Mouse (Mus musculus) T-helper 2 cell (primary cell): ENCODE results near the gene Raet1e.
"Not testable (repeated sequence)": the region's sequence is repeated elsewhere in the genome, so short reads cannot be mapped to it uniquely, and the experiment has no call there.

Experiments
- in situ Hi-C: fragments of 300-600 bp; cut with MboI, MseI; formaldehyde crosslinking; loops from one replicate; pipeline ENCODE4 v1.15.1; 2025; ENCODE audit warnings: high pct_unique_total_duplicates

Gene Raet1e

GRCm38 (mm10) chr10:22273684-22274305, 115.4 kb downstream of the Raet1e start:
- in situ Hi-C loops = no loop called here

DNA sequence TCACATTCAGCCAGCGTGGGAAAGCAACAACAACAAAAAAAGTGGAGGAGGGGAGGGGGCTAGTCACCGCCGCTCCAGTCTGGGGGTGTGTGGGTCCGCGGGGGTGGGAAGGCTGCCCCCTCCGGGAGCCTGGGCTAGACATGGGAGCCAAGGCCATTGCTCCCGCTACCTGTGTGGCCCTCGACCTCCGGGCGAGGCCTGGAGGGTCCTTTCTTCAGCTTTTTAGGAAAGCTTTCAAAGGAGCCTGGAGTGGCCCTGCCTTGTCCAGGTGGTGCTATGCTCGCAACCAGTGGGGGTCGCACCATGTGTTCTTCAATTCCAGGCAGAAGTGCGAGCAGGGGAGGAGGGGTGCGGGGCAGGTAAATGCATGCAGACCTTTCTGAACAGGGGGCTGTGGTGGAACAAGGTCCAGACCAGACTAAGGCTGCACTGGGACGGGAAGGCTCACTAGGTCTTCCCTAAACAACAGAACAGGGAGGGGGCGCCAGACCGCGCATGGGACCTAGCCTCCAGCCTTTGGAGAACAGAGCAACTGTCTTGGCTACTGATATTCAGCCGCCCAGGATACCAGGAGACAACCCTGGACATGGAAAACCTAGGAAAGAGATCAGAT, 116.2 kb downstream of the Raet1e start:
- in situ Hi-C loops = no loop called here

GRCm38 (mm10) chr10:22278468-22278867, 120.1 kb downstream of the Raet1e start:
- in situ Hi-C loops = not testable (repeated sequence)

DNA sequence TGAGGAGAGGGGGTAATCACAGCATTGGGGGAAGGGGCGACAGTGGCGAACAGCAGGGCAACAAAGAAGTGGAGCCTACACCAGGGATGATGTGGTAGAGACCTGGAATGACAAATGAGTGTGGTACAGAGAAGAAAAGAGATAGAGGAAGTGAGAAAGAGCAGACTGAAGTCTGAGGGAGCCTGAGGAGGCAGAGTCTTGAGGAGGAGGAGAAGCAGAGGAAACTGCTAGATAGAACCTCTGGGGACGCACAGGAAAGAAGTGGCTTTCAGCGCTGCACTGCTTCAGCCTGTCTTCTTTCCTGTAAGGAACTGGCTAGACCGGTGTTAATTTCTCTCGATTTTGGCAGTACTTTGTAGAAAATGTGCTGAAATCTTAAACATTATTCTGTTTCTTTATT, 124.4 kb downstream of the Raet1e start:
- in situ Hi-C loops = no loop called here

GRCm38 (mm10) chr10:22295676-22296075, 137.3 kb downstream of the Raet1e start:
- in situ Hi-C loops = loop anchor here (10.0 kb wide), 2 partner anchors 81 to 109 kb away; no protein-coding TSS in a partner anchor

DNA sequence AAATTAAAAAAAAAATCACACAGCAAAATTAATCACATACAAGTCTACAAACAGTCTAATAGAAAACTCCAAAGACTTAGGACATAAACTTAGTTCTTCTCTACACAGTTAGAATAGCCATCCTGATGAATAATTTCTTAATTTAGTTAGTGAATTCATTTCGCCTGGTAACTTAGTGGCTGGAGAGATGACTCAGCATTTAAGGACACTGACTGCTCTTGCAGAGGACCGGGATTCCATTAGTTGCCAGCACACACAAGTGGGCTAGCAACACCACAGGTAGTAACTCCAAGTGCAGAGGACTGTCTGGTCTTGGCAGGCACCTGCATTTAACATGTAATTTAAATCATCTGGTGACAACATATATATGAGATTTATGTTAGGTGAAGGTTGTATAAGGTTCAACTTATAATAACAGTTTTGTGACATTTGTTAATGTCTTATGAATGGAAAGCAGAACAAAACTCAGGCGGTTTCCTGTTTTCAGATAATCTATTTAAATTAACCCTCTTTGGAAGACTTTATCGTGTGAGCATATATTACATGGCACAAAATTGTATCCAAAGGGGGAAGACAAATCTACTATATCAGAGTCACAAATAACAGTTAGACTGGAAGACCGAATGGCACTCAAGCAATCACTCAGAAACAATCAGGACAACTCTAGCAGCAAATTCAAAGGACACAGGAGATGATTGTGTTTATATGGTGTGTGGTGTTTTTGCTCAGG, 138.8 kb downstream of the Raet1e start:
- in situ Hi-C loops = loop anchor here (10.0 kb wide), 2 partner anchors 82 to 108 kb away; no protein-coding TSS in a partner anchor

DNA sequence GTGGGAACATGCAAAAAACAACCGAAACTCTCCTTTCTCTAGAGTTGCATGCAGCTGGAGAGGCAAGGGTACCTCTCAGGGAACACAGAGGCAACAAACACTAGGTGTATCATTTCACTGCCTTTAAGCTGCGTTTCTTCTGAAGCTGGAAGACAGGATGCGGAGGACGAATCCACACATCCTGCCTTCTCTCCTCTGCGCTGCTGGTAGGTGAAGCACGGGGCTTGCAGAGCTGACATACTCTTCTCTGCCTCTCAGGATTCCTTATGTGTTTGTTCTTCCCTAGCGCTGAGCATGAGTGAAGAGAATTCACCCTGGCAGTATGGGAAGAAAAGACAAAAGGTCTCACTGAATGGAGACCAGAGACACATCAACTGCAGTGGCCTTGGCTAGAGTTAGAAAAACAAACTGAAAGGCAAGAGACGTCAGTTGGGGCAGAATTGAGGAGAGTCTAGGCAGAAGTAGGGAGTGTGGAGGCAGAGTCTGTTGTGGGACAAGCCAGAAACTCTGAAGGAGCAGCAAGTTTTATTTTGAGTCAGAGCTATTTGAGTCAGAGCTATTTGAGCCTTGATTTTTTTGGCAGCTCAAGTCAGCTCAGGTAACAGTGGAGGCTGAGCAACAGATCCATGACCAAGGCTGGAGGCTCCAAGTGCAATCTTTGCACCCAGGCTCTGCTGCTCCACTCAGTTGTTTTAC, 139.5 kb downstream of the Raet1e start:
- in situ Hi-C loops = loop anchor here (10.0 kb wide), 2 partner anchors 83 to 107 kb away; no protein-coding TSS in a partner anchor

GRCm38 (mm10) chr10:22299324-22299723, 141.0 kb downstream of the Raet1e start:
- in situ Hi-C loops = loop anchor here (10.0 kb wide), 2 partner anchors 85 to 105 kb away; no protein-coding TSS in a partner anchor

- in situ Hi-C loops = no loop called here
Observed at GRCm38 (mm10) chr10:22301641-22302040, 143.3 kb downstream of the Raet1e start.

DNA sequence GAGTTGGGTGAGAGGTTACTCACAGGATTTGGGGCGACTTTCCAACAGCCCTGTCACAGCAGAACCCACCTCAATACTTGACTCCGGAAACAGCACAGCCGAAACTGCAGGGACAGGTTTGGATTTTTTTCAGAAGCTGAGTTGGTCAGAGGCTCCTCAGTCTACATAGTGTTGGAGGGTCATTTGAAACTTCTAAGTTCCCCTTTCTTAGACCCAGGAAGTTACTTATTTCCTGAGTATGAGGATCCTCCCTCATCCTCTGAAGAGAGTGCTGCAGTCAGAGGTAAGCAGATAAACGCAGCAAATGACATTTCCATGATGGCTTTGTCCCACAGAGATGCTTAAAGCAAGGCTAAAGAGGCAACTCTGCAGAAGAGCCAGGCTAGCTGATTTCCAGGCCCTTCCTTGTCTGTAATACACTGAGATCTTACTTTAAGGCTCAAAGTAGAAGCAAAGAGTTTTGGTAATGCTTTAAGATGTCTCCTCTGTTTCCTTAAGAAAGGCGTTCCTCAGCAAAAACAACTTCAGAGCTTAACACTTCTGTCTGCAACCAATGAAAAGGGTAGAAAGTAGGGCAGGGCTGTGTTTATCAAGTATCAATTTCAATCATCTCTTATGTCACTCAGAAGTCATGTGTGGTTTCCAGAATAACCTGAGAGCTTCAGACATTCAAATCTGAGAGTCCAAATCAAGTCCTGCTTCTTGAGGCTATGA, 144.1 kb downstream of the Raet1e start:
- in situ Hi-C loops = no loop called here

GRCm38 (mm10) chr10:22303736-22304135, 145.4 kb downstream of the Raet1e start:
- in situ Hi-C loops = no loop called here

DNA sequence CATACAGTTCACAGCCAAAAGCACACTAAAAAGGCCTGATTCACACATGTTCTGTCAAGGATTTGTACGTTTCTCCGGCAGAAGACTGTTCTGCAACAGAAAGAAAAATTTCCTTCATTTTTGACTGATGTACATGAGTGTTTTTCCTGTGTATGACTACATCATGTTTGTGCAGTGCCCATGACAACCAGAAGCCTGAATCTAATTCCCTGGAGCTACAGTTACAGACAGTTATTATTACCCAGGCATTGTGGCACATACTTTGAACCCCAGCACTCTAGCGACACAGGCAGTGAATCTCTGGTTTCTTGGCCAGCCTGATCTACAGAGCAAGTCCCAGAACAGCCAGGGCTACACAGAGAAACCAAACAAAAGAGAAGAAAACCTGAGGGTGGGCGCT, 147.4 kb downstream of the Raet1e start:
- in situ Hi-C loops = no loop called here

DNA sequence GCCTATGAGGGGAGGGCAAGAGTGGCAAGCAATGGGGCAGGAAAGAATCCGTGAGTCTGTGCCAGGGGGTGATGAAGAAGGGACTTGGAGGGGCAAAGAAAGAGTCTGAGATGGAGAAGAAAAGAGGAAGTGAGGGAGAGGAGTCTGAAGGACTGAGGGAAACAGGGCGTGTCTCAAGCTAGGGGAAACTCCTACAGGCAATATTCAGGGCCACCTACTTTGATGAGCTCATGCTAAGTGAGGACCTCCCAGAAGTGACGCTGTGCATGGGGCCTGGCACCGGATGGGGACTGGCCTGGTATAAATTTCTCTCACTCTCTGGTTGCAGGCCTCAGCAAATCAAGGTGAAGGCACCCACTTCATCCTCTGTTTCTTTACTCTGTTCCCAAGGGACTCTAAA, 148.1 kb downstream of the Raet1e start:
- in situ Hi-C loops = no loop called here

GRCm38 (mm10) chr10:22308221-22308620, 149.9 kb downstream of the Raet1e start:
- in situ Hi-C loops = no loop called here

DNA sequence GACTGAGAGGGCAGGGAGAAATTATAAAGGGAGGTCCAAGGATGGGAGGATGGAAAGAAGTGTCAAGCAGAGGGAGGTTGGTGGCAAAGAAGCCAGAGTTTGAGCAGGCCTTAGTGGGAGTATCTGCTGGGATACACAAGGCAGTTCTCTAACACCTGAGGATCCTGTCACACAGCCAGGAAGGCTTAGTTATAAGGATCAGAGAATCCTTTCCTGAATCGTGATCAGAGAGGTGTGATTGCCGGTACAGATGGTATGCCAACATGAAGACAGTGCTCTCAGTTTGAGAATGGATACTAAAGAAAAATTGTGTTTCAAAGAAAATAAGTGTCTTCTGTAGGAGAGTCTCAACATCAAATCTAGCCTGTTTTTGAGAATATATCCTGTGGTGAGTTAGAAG, 164.5 kb downstream of the Raet1e start:
- in situ Hi-C loops = no loop called here

DNA sequence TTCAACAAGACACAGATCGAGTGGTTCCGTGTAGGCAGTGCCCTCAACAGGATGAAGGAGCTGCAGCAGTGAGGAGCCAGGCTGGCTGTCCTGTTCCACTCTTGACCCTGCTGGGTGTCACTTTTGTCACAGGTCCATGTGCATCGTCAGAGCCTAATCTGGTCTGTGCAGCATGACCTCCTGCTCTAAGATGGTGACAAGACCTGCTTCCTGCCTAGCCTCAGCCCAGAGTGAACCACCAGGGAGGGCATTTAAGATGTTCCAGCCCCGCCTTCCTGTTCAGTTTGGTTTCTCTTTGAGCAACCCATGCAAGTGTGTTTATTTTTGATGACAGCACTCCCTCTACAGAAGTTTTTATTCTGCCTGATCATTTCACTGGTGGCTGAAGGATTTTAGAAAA, 187.4 kb downstream of the Raet1e start:
- in situ Hi-C loops = not testable (repeated sequence)

DNA sequence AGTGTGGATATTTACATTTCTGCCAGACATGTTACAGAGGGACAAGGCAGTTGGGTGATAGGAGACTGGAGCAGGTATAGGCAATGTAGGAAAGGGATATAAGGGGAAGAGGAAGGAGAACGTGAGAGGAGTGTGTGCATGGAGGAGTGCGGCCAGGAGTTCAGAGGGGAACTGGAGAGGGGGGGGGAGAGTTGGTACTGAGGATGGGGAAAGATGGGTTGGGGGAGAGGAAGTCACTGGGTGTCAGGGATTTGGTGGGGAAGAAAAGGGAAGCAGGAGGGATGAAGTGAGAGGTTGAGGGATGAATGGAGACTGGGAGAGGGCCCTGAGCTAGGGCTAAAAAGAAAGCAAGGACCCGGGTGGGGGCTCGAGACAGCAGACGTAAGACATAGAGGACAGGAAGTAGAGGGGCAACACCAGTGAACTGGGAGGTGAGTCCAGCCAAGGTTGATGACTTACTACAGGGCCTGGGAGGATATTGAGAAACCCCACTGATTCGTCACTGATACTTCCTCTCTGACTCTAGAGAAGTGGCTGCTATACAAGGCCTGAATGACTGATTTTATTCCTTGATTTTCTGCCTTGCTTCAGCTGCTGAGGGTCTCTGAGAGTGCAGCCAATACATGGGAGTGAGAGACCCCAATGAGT, 195.3 kb downstream of the Raet1e start:
- in situ Hi-C loops = not testable (repeated sequence)

GRCm38 (mm10) chr10:22354196-22354574, 195.8 kb downstream of the Raet1e start:
- in situ Hi-C loops = not testable (repeated sequence)

- in situ Hi-C loops = not testable (repeated sequence)
Observed at GRCm38 (mm10) chr10:22357373-22357772, 199.0 kb downstream of the Raet1e start.

DNA sequence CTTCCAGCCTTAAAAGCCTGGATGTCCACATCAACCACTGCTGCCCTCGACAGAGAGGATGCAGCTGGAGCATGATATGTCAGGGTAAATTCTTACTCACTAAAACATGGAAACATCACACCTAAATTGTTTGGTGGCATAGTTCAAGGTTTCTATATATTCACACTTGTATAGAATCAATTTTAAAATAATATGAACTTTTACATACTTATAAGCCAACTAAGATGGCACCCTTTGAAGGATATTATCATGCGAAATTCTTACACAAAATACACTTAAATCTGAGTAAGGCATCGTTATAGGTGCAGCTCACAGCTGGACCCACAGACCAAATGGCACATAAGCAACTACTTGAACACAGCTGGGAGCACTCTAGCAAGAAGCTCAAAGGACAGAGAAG, 201.9 kb downstream of the Raet1e start, which contains the start of gene Raet1d:
Gene Raet1d, plus strand, starts transcription at position 301 of the 400 bp plus-strand sequence.
- in situ Hi-C loops = loop anchor here (5.0 kb wide), 1 partner anchor 188 kb away; no protein-coding TSS in a partner anchor

DNA sequence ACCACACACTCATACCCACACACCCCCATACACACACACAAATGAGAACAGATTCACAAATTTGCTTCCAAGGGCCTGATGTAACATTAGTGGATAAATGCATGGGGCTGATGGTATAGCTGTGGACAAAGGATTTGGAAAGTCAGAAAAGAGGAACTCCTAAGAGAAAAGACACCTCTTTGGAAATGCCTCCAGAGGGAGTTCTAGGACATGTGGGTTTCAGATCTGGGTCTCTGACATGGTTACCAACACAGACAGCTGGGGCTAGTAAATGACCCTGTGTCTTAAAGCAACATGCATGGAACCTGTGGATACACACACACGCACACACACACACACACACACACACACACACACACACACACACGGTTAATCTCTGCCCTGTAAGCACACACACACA, 202.6 kb downstream of the Raet1e start:
- in situ Hi-C loops = loop anchor here (5.0 kb wide), 1 partner anchor 189 kb away; no protein-coding TSS in a partner anchor
